ENCODE assay signal across 8 mouse cellular contexts in the genomic region with DNA sequence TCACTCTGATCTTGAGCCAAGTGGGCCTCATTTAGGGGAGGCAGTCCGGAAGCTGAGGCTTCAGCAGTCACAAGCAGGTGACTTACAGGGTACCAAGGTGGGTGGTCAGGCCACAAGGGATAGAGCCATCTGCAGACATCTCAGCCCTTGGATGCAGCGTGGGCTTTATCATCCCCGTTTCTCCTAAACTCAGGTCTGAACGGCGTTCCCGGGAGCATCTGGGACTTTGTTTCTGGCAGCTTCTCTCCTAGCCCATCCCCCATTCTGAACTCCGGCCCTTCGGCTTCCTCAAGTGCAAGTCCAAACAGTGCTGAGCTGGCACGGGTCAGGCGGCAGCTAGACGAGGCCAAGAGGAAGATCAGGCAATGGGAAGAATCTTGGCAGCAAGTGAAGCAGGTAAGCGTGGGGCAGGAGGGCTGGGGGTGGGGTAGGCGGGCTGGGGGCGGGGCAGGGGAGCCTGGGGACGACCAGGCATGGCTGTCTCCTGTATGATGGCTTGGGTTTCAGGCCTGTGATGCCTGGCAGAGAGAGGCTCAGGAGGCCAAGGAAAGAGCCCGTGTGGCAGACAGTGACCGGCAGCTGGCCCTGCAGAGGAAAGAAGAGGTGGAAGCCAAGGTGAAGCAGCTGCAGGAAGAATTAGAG. TPM values are rescaled to one million over a fixed set of nuclear protein-coding genes. Genes with fewer than 3 reads are reported as not detected.
DNase-seq lines count a peak whose midpoint lies in the region; ATAC-seq and TF ChIP-seq lines count a peak whose summit lies in the region.
"Not testable (repeated sequence)": the region's sequence is repeated elsewhere in the genome, so short reads cannot be mapped to it uniquely, and the experiment has no call there.

No protein-coding gene starts in this region.

- H3K27me3 ChIP-seq in forebrain, embryonic 16.5 days (replicated peaks; ENCODE audit: control insufficient read depth, insufficient read depth, low read length); hindbrain, embryonic 13.5 days; intestine, embryonic 15.5 days (replicated peaks); lung, embryonic 16.5 days (ENCODE audit: control insufficient read depth, insufficient read depth, low read depth, low read length); small intestine, adult 2 months (ENCODE audit: control insufficient read depth, insufficient read depth, low read length): not testable (repeated sequence)

- H3K4me2 ChIP-seq in forebrain, embryonic 16.5 days (ENCODE audit: low read length); hindbrain, embryonic 13.5 days; intestine, embryonic 15.5 days (replicated peaks); lung, embryonic 16.5 days (ENCODE audit: low read depth, low read length): not testable (repeated sequence)

- not testable (repeated sequence) for H3K9ac ChIP-seq in forebrain, embryonic 16.5 days (replicated peaks; ENCODE audit: low read depth, low read length); hindbrain, embryonic 13.5 days; intestine, embryonic 15.5 days; lung, embryonic 16.5 days (ENCODE audit: low read length)

- peak; percentile 25 for DNase-seq in cerebellum, adult 11-12 months
- peak; percentile 43 to 55 for DNase-seq in kidney, adult 8-10 months
- peak; percentile 34 for DNase-seq in kidney, postnatal 14 days

- 75% methylated on average over 14 of the region's 17 CpGs for WGBS in forebrain, embryonic 16.5 days
- 85% methylated on average over 17 of the region's 17 CpGs for WGBS in hindbrain, embryonic 13.5 days
- WGBS in intestine, embryonic 15.5 days, result 67% methylated on average over 17 of the region's 17 CpGs
- WGBS in lung, embryonic 16.5 days, result 54% methylated on average over 12 of the region's 17 CpGs
- 58% methylated on average over 17 of the region's 17 CpGs for WGBS in small intestine, adult 2 months

- not testable (repeated sequence) for H3K4me1 ChIP-seq in forebrain, embryonic 16.5 days (replicated peaks; ENCODE audit: control insufficient read depth, insufficient read depth, low read length); hindbrain, embryonic 13.5 days (replicated peaks); intestine, embryonic 15.5 days (replicated peaks); lung, embryonic 16.5 days (replicated peaks; ENCODE audit: control insufficient read depth, insufficient read depth, low read length); small intestine, adult 2 months (ENCODE audit: control insufficient read depth, insufficient read depth, insufficient read length, low read length)

- H3K4me3 ChIP-seq in forebrain, embryonic 16.5 days (replicated peaks; ENCODE audit: low read length); hindbrain, embryonic 13.5 days; intestine, embryonic 15.5 days (replicated peaks); lung, embryonic 16.5 days (ENCODE audit: low read length): not testable (repeated sequence)
- H3K4me3 ChIP-seq in small intestine, adult 2 months (ENCODE audit: low read depth, low read length), result 0 out of 2 replicates have a peak overlapping the region, but pooled peaks have one; percentile 3

- ATAC-seq in forebrain, embryonic 16.5 days, result 0 out of 2 replicates have a peak, but pooled peaks have one; percentile 54
- ATAC-seq in hindbrain, embryonic 13.5 days (ENCODE audit: low FRiP score), result 0 out of 2 replicates have a peak, but pooled peaks have one; percentile 33
- ATAC-seq in intestine, embryonic 15.5 days, result peak; percentile 51; the same call in 1 of the 2 replicates
- peak; percentile 75 for ATAC-seq in lung, embryonic 16.5 days (ENCODE audit: low read depth)

- H3K36me3 ChIP-seq in forebrain, embryonic 16.5 days (ENCODE audit: control insufficient read depth, insufficient read depth), result peaks cover 15% of the 10 kb centered on the region
- H3K36me3 ChIP-seq in hindbrain, embryonic 13.5 days, result peaks cover 49% of the 10 kb centered on the region
- H3K36me3 ChIP-seq in intestine, embryonic 15.5 days, result peaks cover 17% of the 10 kb centered on the region; the same call in 1 of the 2 replicates
- not testable (repeated sequence) for H3K36me3 ChIP-seq in lung, embryonic 16.5 days (ENCODE audit: control insufficient read depth, insufficient read depth, low read length)
- H3K36me3 ChIP-seq in small intestine, adult 2 months (ENCODE audit: control insufficient read depth, insufficient read depth, low read length), result peaks cover 25% of the 10 kb centered on the region

- H3K9me3 ChIP-seq in forebrain, embryonic 16.5 days (ENCODE audit: control insufficient read depth, low read length); hindbrain, embryonic 13.5 days; intestine, embryonic 15.5 days; lung, embryonic 16.5 days (ENCODE audit: control insufficient read depth, low read length): not testable (repeated sequence)

- H3K27ac ChIP-seq in forebrain, embryonic 16.5 days (ENCODE audit: low read length); hindbrain, embryonic 13.5 days; intestine, embryonic 15.5 days; small intestine, adult 2 months (ENCODE audit: insufficient read depth, low read depth, low read length): not testable (repeated sequence)
- peak overlapping the region; percentile 16; the same call in 1 of the 2 replicates for H3K27ac ChIP-seq in lung, embryonic 16.5 days (ENCODE audit: low read length)

- not testable (repeated sequence) for TF ChIP-seq POLR2A in small intestine, adult 2 months (IDR thresholded peaks at IDR 0.05; ENCODE audit: low read depth, low read length)

- not testable (repeated sequence) for TF ChIP-seq CTCF in small intestine, adult 2 months (IDR thresholded peaks at IDR 0.05; ENCODE audit: extremely low read depth, insufficient read length, insufficient replicate concordance, low read depth, low read length)

RNA-seq across cellular contexts. Expression of a gene that starts 9.8 kb away (rescaled TPM):
- polyA plus RNA-seq in forebrain, embryonic 16.5 days (2015; fragmentation: Nextera tagmentation; extraction: Ambion mirVana), result 83.8 and 99.9 TPM in 2 replicates
- 91.6 and 94.0 TPM in 2 replicates for polyA plus RNA-seq in hindbrain, embryonic 13.5 days (2015; fragmentation: Nextera tagmentation; extraction: Ambion mirVana)
- polyA plus RNA-seq in intestine, embryonic 15.5 days (2015; fragmentation: Nextera tagmentation; extraction: Ambion mirVana), result 40.6 and 42.7 TPM in 2 replicates
- polyA plus RNA-seq in lung, embryonic 16.5 days (2015; fragmentation: Nextera tagmentation; extraction: Ambion mirVana), result 48.3 and 51.2 TPM in 2 replicates
- polyA plus RNA-seq in small intestine, adult 2 months (2012; rRNA removed), result 21.0 and 29.3 TPM in 2 replicates

RNA-seq across cellular contexts. Expression of a gene that starts 9.8 kb away (rescaled TPM):
- polyA plus RNA-seq in forebrain, embryonic 16.5 days (2015; fragmentation: Nextera tagmentation; extraction: Ambion mirVana), result 62.2 and 62.9 TPM in 2 replicates
- 59.6 and 62.9 TPM in 2 replicates for polyA plus RNA-seq in hindbrain, embryonic 13.5 days (2015; fragmentation: Nextera tagmentation; extraction: Ambion mirVana)
- 37.7 and 38.5 TPM in 2 replicates for polyA plus RNA-seq in intestine, embryonic 15.5 days (2015; fragmentation: Nextera tagmentation; extraction: Ambion mirVana)
- 43.4 and 43.6 TPM in 2 replicates for polyA plus RNA-seq in lung, embryonic 16.5 days (2015; fragmentation: Nextera tagmentation; extraction: Ambion mirVana)
- polyA plus RNA-seq in small intestine, adult 2 months (2012; rRNA removed), result 6.8 and 13.3 TPM in 2 replicates

RNA-seq across cellular contexts. Expression of a gene that starts 26.0 kb away (rescaled TPM):
- polyA plus RNA-seq in forebrain, embryonic 16.5 days (2015; fragmentation: Nextera tagmentation; extraction: Ambion mirVana), result 7.9 and 22.5 TPM in 2 replicates
- polyA plus RNA-seq in hindbrain, embryonic 13.5 days (2015; fragmentation: Nextera tagmentation; extraction: Ambion mirVana), result 6.4 and 6.5 TPM in 2 replicates
- 4.0 and 4.3 TPM in 2 replicates for polyA plus RNA-seq in intestine, embryonic 15.5 days (2015; fragmentation: Nextera tagmentation; extraction: Ambion mirVana)
- polyA plus RNA-seq in lung, embryonic 16.5 days (2015; fragmentation: Nextera tagmentation; extraction: Ambion mirVana), result 1.3 and 1.6 TPM in 2 replicates
- 10.1 TPM in 2 replicates for polyA plus RNA-seq in small intestine, adult 2 months (2012; rRNA removed)

RNA-seq across cellular contexts. Expression of a gene that starts 41.9 kb away (rescaled TPM):
- 15.0 and 15.2 TPM in 2 replicates for polyA plus RNA-seq in forebrain, embryonic 16.5 days (2015; fragmentation: Nextera tagmentation; extraction: Ambion mirVana)
- 11.3 and 11.9 TPM in 2 replicates for polyA plus RNA-seq in hindbrain, embryonic 13.5 days (2015; fragmentation: Nextera tagmentation; extraction: Ambion mirVana)
- 6.0 and 6.6 TPM in 2 replicates for polyA plus RNA-seq in intestine, embryonic 15.5 days (2015; fragmentation: Nextera tagmentation; extraction: Ambion mirVana)
- polyA plus RNA-seq in lung, embryonic 16.5 days (2015; fragmentation: Nextera tagmentation; extraction: Ambion mirVana), result 10.7 and 10.8 TPM in 2 replicates
- 7.1 and 11.7 TPM in 2 replicates for polyA plus RNA-seq in small intestine, adult 2 months (2012; rRNA removed)

RNA-seq across cellular contexts. Expression of a gene that starts 44.3 kb away (rescaled TPM):
- polyA plus RNA-seq in forebrain, embryonic 16.5 days (2015; fragmentation: Nextera tagmentation; extraction: Ambion mirVana), result 635 and 668 TPM in 2 replicates
- 566 and 573 TPM in 2 replicates for polyA plus RNA-seq in hindbrain, embryonic 13.5 days (2015; fragmentation: Nextera tagmentation; extraction: Ambion mirVana)
- 490 and 556 TPM in 2 replicates for polyA plus RNA-seq in intestine, embryonic 15.5 days (2015; fragmentation: Nextera tagmentation; extraction: Ambion mirVana)
- polyA plus RNA-seq in lung, embryonic 16.5 days (2015; fragmentation: Nextera tagmentation; extraction: Ambion mirVana), result 625 and 662 TPM in 2 replicates
- 24.8 and 50.8 TPM in 2 replicates for polyA plus RNA-seq in small intestine, adult 2 months (2012; rRNA removed)
